Mouse (Mus musculus) MEL (cell line): ENCODE results near the gene Abhd12b. TPM values are rescaled to one million over a fixed set of nuclear protein-coding genes. Genes with fewer than 3 reads are reported as not detected.

Source experiments
- DNase-seq: peaks from one replicate; pipeline ENCODE4 v3.0.0; 2011; ENCODE audit warnings: low read depth, low spot score
- H3K27ac ChIP-seq: 2 replicates; pipeline ENCODE4 v1.5.1; 2012; ENCODE audit warnings: low read depth, mild to moderate bottlenecking, control low read depth, low read length, moderate library complexity; ENCODE audit not compliant: control insufficient read depth
- H3K27me3 ChIP-seq, 2 experiments: fragments of 150-350 bp in 1 of 2; sonication (generic) in 1 of 2; 2 replicates each; pipeline ENCODE4 v1.6.1; 2012; ENCODE audit warnings: low read length in 2 of 2, mild to moderate bottlenecking in 2 of 2, improper control_type of control experiment in 1 of 2, moderate library complexity in 1 of 2; ENCODE audit not compliant: insufficient read depth in 2 of 2, control insufficient read depth in 1 of 2
- H3K36me3 ChIP-seq, 2 experiments: 2 replicates each; pipeline ENCODE4 v1.6.1; 2012 to 2014; ENCODE audit warnings: low read length in 2 of 2, improper control_type of control experiment in 1 of 2, inconsistent platforms in 1 of 2, mild to moderate bottlenecking in 1 of 2; ENCODE audit not compliant: insufficient read depth in 2 of 2, control insufficient read depth in 1 of 2
- H3K4me1 ChIP-seq, 2 experiments: fragments of 150-350 bp in 1 of 2; sonication (generic) in 1 of 2; 2 replicates each; pipeline ENCODE4 v1.6.1; 2012; ENCODE audit warnings: low read length in 2 of 2, improper control_type of control experiment in 1 of 2, mild to moderate bottlenecking in 1 of 2; ENCODE audit not compliant: insufficient read depth in 2 of 2, control insufficient read depth in 1 of 2
- H3K4me3 ChIP-seq, 2 experiments: fragments of 150-350 bp in 1 of 2; sonication (generic) in 1 of 2; 2 replicates each; pipeline ENCODE4 v1.5.1; 2012; ENCODE audit warnings: low read depth in 2 of 2, low read length in 2 of 2, mild to moderate bottlenecking in 2 of 2, moderate library complexity in 2 of 2, control low read depth in 1 of 2, improper control_type of control experiment in 1 of 2; ENCODE audit not compliant: control insufficient read depth in 1 of 2, insufficient read depth in 1 of 2
- H3K79me2 ChIP-seq: 2 replicates; pipeline ENCODE4 v1.6.1; 2012; ENCODE audit warnings: mild to moderate bottlenecking, low read length, moderate library complexity; ENCODE audit not compliant: control insufficient read depth, poor library complexity, insufficient read depth
- H3K9ac ChIP-seq: 2 replicates; pipeline ENCODE4 v1.6.1; 2012; ENCODE audit warnings: low read depth, mild to moderate bottlenecking, control low read depth, low read length, moderate library complexity; ENCODE audit not compliant: control insufficient read depth, poor library complexity, severe bottlenecking
- H3K9me3 ChIP-seq: fragments of 150-350 bp; sonication (generic); replicated peaks from 2 replicates; pipeline ENCODE4 v1.6.1; 2012; ENCODE audit warnings: mild to moderate bottlenecking, low read length, improper control_type of control experiment, moderate library complexity; ENCODE audit not compliant: insufficient read depth
- BHLHE40 ChIP-seq: IDR thresholded peaks from 2 replicates; pipeline ENCODE4 v1.6.1; 2012; ENCODE audit warnings: low read depth, mild to moderate bottlenecking, inconsistent platforms, low read length, improper control_type of control experiment, borderline replicate concordance
- CHD1 ChIP-seq: IDR thresholded peaks from 2 replicates; pipeline ENCODE4 v1.6.1; 2012; ENCODE audit warnings: low read depth, mild to moderate bottlenecking, inconsistent platforms, low read length, improper control_type of control experiment
- CHD2 ChIP-seq: IDR thresholded peaks from 2 replicates; pipeline ENCODE4 v1.6.1; 2011; ENCODE audit warnings: low read length, improper control_type of control experiment
- CTCF ChIP-seq, 3 experiments: IDR thresholded peaks in 2 of 3; conservative IDR thresholded peaks in 1 of 3; 2 replicates each; pipeline ENCODE4 v1.5.1; 2011 to 2012; ENCODE audit warnings: low read length in 3 of 3, low read depth in 2 of 3, mild to moderate bottlenecking in 2 of 3, improper control_type of control experiment in 1 of 3, inconsistent platforms in 1 of 3, mixed read lengths in 1 of 3, moderate library complexity in 1 of 3; ENCODE audit not compliant: control insufficient read depth in 1 of 3, insufficient read depth in 1 of 3, poor library complexity in 1 of 3, severe bottlenecking in 1 of 3
- E2F4 ChIP-seq: IDR thresholded peaks from 2 replicates; pipeline ENCODE4 v1.6.1; 2011; ENCODE audit warnings: low read depth, low read length, improper control_type of control experiment, borderline replicate concordance
- ELF1 ChIP-seq: IDR thresholded peaks from 2 replicates; pipeline ENCODE4 v1.6.1; 2014; ENCODE audit warnings: low read depth, mild to moderate bottlenecking, inconsistent platforms, low read length, improper control_type of control experiment, moderate library complexity
- EP300 ChIP-seq, 2 experiments: IDR thresholded peaks; 2 replicates each; pipeline ENCODE4 v1.6.1; 2011; ENCODE audit warnings: improper control_type of control experiment in 2 of 2, low read length in 2 of 2, low read depth in 1 of 2, mild to moderate bottlenecking in 1 of 2
- ETS1 ChIP-seq: IDR thresholded peaks from 2 replicates; pipeline ENCODE4 v1.6.1; 2012; ENCODE audit warnings: low read depth, mild to moderate bottlenecking, inconsistent platforms, low read length, improper control_type of control experiment, moderate library complexity
- GABPA ChIP-seq: IDR thresholded peaks from 2 replicates; pipeline ENCODE4 v1.6.1; 2012; ENCODE audit warnings: low read depth, mild to moderate bottlenecking, inconsistent platforms, low read length, improper control_type of control experiment, moderate library complexity
- GATA1 ChIP-seq: IDR thresholded peaks from 2 replicates; pipeline ENCODE4 v1.6.1; 2011; ENCODE audit warnings: low read depth, low read length, improper control_type of control experiment
- JUND ChIP-seq: IDR thresholded peaks from 2 replicates; pipeline ENCODE4 v1.6.1; 2011; ENCODE audit warnings: low read depth, mild to moderate bottlenecking, improper control_type of control experiment, low read length
- KAT2A ChIP-seq: conservative IDR thresholded peaks from 2 replicates; pipeline ENCODE4 v1.6.1; 2012; ENCODE audit warnings: low read depth, low read length, improper control_type of control experiment, inconsistent platforms
- MAFK ChIP-seq: IDR thresholded peaks from 2 replicates; pipeline ENCODE4 v1.6.1; 2011; ENCODE audit warnings: low read depth, mild to moderate bottlenecking, low read length, improper control_type of control experiment, borderline replicate concordance
- MAX ChIP-seq: IDR thresholded peaks from 2 replicates; pipeline ENCODE4 v1.6.1; 2011; ENCODE audit warnings: low read length, improper control_type of control experiment
- MAZ ChIP-seq: IDR thresholded peaks from 2 replicates; pipeline ENCODE4 v1.6.1; 2012; ENCODE audit warnings: low read depth, mild to moderate bottlenecking, inconsistent platforms, low read length, improper control_type of control experiment
- MEF2A ChIP-seq: IDR thresholded peaks from 2 replicates; pipeline ENCODE4 v1.6.1; 2014; ENCODE audit warnings: low read depth, mild to moderate bottlenecking, inconsistent platforms, low read length, improper control_type of control experiment; ENCODE audit not compliant: poor library complexity, insufficient replicate concordance, severe bottlenecking; ENCODE audit errors: extremely low read depth
- MXI1 ChIP-seq: IDR thresholded peaks from 2 replicates; pipeline ENCODE4 v1.6.1; 2011; ENCODE audit warnings: mild to moderate bottlenecking, low read depth, low read length, improper control_type of control experiment
- MYB ChIP-seq: IDR thresholded peaks from 2 replicates; pipeline ENCODE4 v1.6.1; 2011; ENCODE audit warnings: mild to moderate bottlenecking, low read depth, low read length, improper control_type of control experiment
- MYC ChIP-seq: IDR thresholded peaks from 2 replicates; pipeline ENCODE4 v1.6.1; 2011; ENCODE audit warnings: low read depth, mild to moderate bottlenecking, low read length, improper control_type of control experiment, moderate library complexity
- NRF1 ChIP-seq: IDR thresholded peaks from 2 replicates; pipeline ENCODE4 v1.6.1; 2014; ENCODE audit warnings: low read depth, mild to moderate bottlenecking, inconsistent platforms, low read length, improper control_type of control experiment, moderate library complexity; ENCODE audit not compliant: poor library complexity, insufficient read depth, severe bottlenecking
- POLR2AphosphoS2 ChIP-seq: IDR thresholded peaks from 2 replicates; pipeline ENCODE4 v1.6.1; 2011; ENCODE audit warnings: low read length, improper control_type of control experiment
- POLR2AphosphoS5 ChIP-seq: IDR thresholded peaks from 2 replicates; pipeline ENCODE4 v1.6.1; 2012; ENCODE audit warnings: low read depth, borderline replicate concordance, mild to moderate bottlenecking, inconsistent platforms, low read length, moderate library complexity, mixed read lengths
- RAD21 ChIP-seq: IDR thresholded peaks from 2 replicates; pipeline ENCODE4 v1.6.1; 2011; ENCODE audit warnings: mild to moderate bottlenecking, low read depth, low read length, improper control_type of control experiment
- RCOR1 ChIP-seq: IDR thresholded peaks from 2 replicates; pipeline ENCODE4 v1.6.1; 2012; ENCODE audit warnings: low read depth, mild to moderate bottlenecking, inconsistent platforms, low read length, improper control_type of control experiment
- SIN3A ChIP-seq: IDR thresholded peaks from 2 replicates; pipeline ENCODE4 v1.6.1; 2012; ENCODE audit warnings: low read length, improper control_type of control experiment, inconsistent platforms
- SMC3 ChIP-seq: IDR thresholded peaks from 2 replicates; pipeline ENCODE4 v1.6.1; 2011; ENCODE audit warnings: low read depth, low read length, improper control_type of control experiment
- TAL1 ChIP-seq: IDR thresholded peaks from 2 replicates; pipeline ENCODE4 v1.6.1; 2012; ENCODE audit warnings: mild to moderate bottlenecking, inconsistent platforms, low read length, moderate library complexity, mixed read lengths
- TBP ChIP-seq: IDR thresholded peaks from 2 replicates; pipeline ENCODE4 v1.8.0; 2011; ENCODE audit warnings: low read depth, low read length, improper control_type of control experiment
- TCF12 ChIP-seq: IDR thresholded peaks from 2 replicates; pipeline ENCODE4 v1.6.1; 2014; ENCODE audit warnings: low read depth, mild to moderate bottlenecking, inconsistent platforms, low read length, improper control_type of control experiment, moderate library complexity
- UBTF ChIP-seq: IDR thresholded peaks from 2 replicates; pipeline ENCODE4 v1.6.1; 2012; ENCODE audit warnings: low read depth, mild to moderate bottlenecking, inconsistent platforms, low read length, improper control_type of control experiment, moderate library complexity, borderline replicate concordance; ENCODE audit not compliant: insufficient read depth
- USF2 ChIP-seq, 2 experiments: IDR thresholded peaks; 2 replicates each; pipeline ENCODE4 v1.6.1; 2011 to 2012; ENCODE audit warnings: improper control_type of control experiment in 2 of 2, low read length in 2 of 2, borderline replicate concordance in 1 of 2, inconsistent platforms in 1 of 2, low read depth in 1 of 2, mild to moderate bottlenecking in 1 of 2; ENCODE audit not compliant: insufficient read depth in 1 of 2
- ZC3H11A ChIP-seq: IDR thresholded peaks from 2 replicates; pipeline ENCODE4 v1.6.1; 2012; ENCODE audit warnings: low read depth, mild to moderate bottlenecking, inconsistent platforms, low read length, improper control_type of control experiment
- ZKSCAN1 ChIP-seq: IDR thresholded peaks from 2 replicates; pipeline ENCODE4 v1.6.1; 2012; ENCODE audit warnings: low read depth, mild to moderate bottlenecking, inconsistent platforms, low read length, improper control_type of control experiment, moderate library complexity
- ZMIZ1 ChIP-seq: IDR thresholded peaks from 2 replicates; pipeline ENCODE4 v1.6.1; 2012; ENCODE audit warnings: low read depth, mild to moderate bottlenecking, inconsistent platforms, low read length, improper control_type of control experiment, moderate library complexity
- polyA plus RNA-seq, 2 experiments: library from polyadenylated mRNA; stranded (reverse) in 1 of 2; unstranded in 1 of 2; fragments of >175 nt in 1 of 2; fragments of >200 nt in 1 of 2; gene quantifications; 2 replicates each; pipeline versions ENCODE4 v1.2.1 to v1.2.4; 2012; ENCODE audit warnings: low replicate concordance in 2 of 2, low read depth in 1 of 2; ENCODE audit not compliant: insufficient read length in 2 of 2, insufficient read depth in 1 of 2, missing spikeins in 1 of 2
- total RNA-seq: library from RNA; depleted of rRNA; stranded (reverse); fragments of 300-350 nt; gene quantifications from 2 replicates; pipeline ENCODE4 v1.2.3, GENCODE M21; 2012

Gene Abhd12b
- total and polyA plus RNA-seq, 3 experiments = not detected

DNA sequence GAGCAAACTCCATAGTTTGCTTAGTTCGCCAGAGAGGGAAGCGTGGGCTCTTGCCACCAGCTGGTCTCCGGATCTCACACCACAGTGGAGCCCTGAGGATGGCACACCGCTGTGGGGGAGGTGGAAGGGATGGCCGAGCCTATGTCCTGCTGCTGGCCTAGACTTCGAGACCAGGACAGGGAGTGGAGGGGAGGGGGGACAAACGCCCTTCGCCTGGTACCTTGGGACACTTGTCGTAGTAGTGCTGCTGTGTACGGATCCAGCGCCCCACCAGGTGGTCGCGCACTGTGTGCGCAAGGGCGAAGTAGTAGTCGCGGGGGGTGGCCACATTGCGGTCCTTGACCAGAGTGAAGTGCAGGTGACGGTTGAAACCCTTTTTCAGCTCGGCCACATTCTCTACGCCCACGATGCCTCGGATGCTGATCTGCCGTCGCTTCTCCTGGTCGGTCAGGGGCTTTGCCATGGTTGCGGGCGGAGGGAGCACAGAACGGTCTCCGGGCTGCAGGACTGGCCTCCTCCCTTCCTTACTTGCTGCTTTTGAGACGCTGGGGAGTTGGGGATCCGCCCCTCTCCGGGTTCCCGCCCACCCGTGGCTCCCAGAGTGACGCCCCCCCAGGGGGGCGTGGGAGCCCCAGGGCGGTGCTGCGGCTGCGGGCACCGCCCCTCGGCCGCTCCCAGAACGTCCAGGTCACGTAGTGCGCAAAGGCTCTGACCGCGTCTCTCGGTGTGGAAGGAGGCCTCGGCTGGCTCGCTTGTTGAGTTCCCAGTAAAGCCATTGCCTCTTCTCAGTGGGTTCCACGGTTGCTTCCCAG is 73.4 kb downstream of the Abhd12b start:
- peak overlapping the region; percentile 77 for H3K9ac ChIP-seq
- H3K4me1 ChIP-seq = peaks cover 12 to 26% of the 10 kb centered on the region in 2 experiments
- peaks cover 0 to 18% of the 10 kb centered on the region in 2 experiments; a peak in 2 of 4 replicates for H3K36me3 ChIP-seq
- H3K27me3 ChIP-seq = no peaks in the 10 kb centered on the region
- H3K9me3 ChIP-seq = no peaks in the 10 kb centered on the region
- peak overlapping the region; percentile 36 for H3K27ac ChIP-seq
- H3K79me2 ChIP-seq = no peaks in the 10 kb centered on the region; the same call in 1 of the 2 replicates
- peak; percentile 94 for DNase-seq
- peak overlapping the region; percentile 77 to 90 for H3K4me3 ChIP-seq
- no peak for TF ChIP-seq MAFK
- TF ChIP-seq UBTF = no peak
- no peak for TF ChIP-seq GATA1
- no peak for TF ChIP-seq EP300 (IDR thresholded peaks at IDR 0.05; ENCODE audit: low read depth in 1 of 2, low read length in 2 of 2)
- peak; percentile 75 for TF ChIP-seq MXI1
- no peak for TF ChIP-seq BHLHE40
- TF ChIP-seq ZKSCAN1 = no peak
- TF ChIP-seq ETS1 = peak; percentile 53
- peak; percentile 29; the same call in 1 of the 2 replicates for TF ChIP-seq ELF1
- no peak for TF ChIP-seq USF2 (IDR thresholded peaks at IDR 0.05; ENCODE audit: borderline replicate concordance in 1 of 2, insufficient read depth in 1 of 2, low read depth in 1 of 2, low read length in 2 of 2)
- TF ChIP-seq TBP = peak; percentile 84
- TF ChIP-seq JUND = no peak
- TF ChIP-seq SMC3 = no peak
- no peak; the same call in 1 of the 2 replicates for TF ChIP-seq SIN3A
- TF ChIP-seq MEF2A = no peak
- TF ChIP-seq CTCF (IDR thresholded peaks at IDR 0.05 in 2 of 3, conservative IDR thresholded peaks at IDR 0.05 in 1 of 3; ENCODE audit: control insufficient read depth in 1 of 3, insufficient read depth in 1 of 3, low read depth in 2 of 3, low read length in 3 of 3, poor library complexity in 1 of 3, severe bottlenecking in 1 of 3) = 0 out of 6 replicates have a peak, but pooled peaks of 1 of the 3 experiments have one; percentile 2
- peak; percentile 85; the same call in 1 of the 2 replicates for TF ChIP-seq MAZ
- no peak for TF ChIP-seq E2F4
- no peak for TF ChIP-seq ZC3H11A
- 0 out of 2 replicates have a peak, but pooled peaks have one; percentile 16 for TF ChIP-seq MYC
- peak; percentile 50; the same call in 1 of the 2 replicates for TF ChIP-seq NRF1
- TF ChIP-seq CHD1 = no peak
- TF ChIP-seq GABPA = no peak
- TF ChIP-seq TAL1 = no peak
- 0 out of 2 replicates have a peak, but pooled peaks have one; percentile 20 for TF ChIP-seq MAX
- no peak for TF ChIP-seq CHD2
- TF ChIP-seq ZMIZ1 = peak; percentile 94
- TF ChIP-seq RAD21 = no peak
- TF ChIP-seq KAT2A = no peak
- peak; percentile 85; the same call in 1 of the 2 replicates for TF ChIP-seq POLR2AphosphoS5
- no peak for TF ChIP-seq RCOR1
- TF ChIP-seq POLR2AphosphoS2 = peak; percentile 87; the same call in 1 of the 2 replicates
- no peak for TF ChIP-seq MYB
- TF ChIP-seq TCF12 = peak; percentile 67; the same call in 1 of the 2 replicates
